Mouse (Mus musculus): ENCODE results near the gene Kcnc1.

Kcnc1 gene

DNA sequence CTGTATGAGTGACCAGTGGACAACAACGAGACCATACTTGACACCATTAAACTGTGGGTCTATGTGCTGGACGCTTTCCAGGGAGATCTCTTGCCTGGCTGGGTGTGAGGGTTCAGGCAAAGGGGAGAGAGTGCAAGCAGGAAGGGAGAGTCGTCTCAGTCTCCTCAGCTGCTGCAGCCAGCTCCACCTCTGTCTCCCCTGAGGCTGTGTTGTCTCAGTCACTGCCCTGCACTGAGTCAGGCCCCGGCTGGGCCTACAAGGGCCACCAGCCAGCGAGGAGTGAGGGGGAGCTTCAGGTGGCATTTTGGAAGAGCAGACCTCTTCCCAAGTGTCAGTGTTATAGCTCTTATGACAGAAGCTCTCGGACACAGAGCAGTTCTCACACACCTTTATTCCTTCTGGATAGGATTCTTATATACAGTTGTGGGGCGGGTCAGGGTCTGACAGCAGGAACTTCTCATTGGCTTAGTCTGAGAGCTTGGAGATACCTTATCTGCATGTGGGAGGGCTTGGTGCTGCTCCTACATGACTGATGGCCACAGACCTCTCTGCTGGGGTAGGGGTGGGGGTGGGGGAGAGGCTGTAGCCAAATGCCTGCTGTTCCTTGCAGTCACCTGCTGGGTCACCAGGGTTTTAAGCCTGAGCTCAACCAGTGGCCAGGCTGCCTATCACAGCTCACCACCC lies 74.9 kb downstream of the Kcnc1 start:
- no peak for DNase-seq (ENCODE audit: extremely low read depth, low read depth, low spot score)

DNA sequence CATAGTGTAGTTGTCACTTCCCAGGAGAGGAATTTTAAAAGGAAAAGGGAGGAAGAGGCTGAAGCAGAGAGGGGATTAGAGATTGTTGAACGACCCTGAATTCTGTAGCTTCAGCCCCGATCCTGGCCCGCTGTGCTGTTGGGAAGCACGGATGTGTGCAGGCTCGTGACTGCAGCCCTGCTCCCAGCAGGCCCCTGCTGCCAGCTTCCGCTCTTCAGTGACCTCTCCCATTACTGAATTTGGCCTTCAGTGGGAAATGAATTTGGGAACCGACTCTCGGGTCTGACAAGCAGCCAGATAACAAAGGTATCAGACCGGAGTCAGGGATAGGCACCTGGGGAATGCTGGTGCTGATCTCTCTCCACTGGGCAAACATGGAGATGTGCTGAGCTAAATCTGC lies 76.8 kb downstream of the Kcnc1 start:
- DNase-seq (ENCODE audit: extremely low read depth, low read depth, low spot score) = no peak

GRCm38 (mm10) chr7:46475464-46475863 lies 79.2 kb downstream of the Kcnc1 start:
- no peak for DNase-seq (ENCODE audit: extremely low read depth, low read depth, low spot score)

GRCm38 (mm10) chr7:46477456-46477855 lies 81.2 kb downstream of the Kcnc1 start:
- no peak for DNase-seq (ENCODE audit: extremely low read depth, low read depth, low spot score)

DNA sequence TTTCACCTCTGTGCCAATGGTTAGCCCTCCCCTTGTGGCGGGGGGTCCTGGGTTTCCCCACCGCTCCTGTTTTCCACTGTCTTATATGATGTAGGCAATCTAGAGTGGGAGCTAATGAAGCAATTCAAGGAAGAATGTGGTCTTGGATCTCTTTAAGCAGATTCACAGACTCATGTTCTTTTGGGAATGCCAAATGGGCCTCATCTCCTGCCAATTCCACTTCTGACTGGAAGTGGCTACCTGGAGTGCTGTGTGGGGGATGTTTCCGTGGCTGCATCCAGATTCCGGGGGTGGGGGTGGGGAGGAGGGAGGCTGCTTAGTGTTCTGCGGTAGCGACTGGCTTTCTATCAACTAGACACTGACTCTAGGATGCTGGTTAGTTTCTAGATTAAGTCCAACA lies 83.5 kb downstream of the Kcnc1 start:
- DNase-seq (ENCODE audit: extremely low read depth, low read depth, low spot score) = no peak

DNA sequence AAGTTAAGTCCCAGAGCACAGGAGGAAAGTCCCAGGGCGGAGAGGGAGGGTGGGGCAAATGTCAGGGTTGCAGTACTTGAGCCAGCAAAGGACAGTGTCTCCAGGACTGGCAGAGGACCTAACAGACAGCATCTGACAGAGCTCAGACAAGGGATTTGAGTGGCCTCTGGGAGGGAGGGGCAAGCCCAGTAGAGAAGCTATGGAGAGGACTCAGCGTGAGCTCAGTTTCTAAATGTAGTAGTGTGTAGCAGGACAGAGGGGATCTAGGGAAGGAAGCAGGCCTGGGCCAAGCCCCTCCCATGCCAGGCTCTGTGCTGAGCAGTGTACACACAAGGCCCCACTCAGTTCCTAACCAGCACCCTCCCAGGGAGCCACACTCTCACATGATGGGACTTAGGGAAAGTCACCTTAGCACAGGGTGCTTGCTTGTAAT lies 85.8 kb downstream of the Kcnc1 start:
- no peak for DNase-seq (ENCODE audit: extremely low read depth, low read depth, low spot score)

DNA sequence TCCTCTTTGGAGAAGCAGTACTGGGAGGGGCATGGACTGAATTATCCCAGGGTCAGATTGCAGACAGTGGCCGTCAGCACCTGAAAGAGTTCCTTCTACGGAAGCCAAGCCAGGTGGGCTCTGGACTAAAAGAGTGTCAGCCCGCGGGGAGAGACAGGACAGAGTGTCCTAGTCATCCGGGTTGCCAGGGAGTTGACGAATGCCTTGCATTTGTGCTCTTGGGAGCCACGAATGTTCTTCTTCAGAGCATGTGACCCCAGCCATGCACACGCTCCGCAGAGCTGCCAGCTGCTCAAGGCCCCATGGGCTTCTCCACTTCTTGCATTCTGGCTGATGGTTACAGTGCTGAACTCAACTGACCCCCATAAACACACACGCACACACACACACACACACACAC lies 86.8 kb downstream of the Kcnc1 start:
- DNase-seq (ENCODE audit: extremely low read depth, low read depth, low spot score) = no peak

DNA sequence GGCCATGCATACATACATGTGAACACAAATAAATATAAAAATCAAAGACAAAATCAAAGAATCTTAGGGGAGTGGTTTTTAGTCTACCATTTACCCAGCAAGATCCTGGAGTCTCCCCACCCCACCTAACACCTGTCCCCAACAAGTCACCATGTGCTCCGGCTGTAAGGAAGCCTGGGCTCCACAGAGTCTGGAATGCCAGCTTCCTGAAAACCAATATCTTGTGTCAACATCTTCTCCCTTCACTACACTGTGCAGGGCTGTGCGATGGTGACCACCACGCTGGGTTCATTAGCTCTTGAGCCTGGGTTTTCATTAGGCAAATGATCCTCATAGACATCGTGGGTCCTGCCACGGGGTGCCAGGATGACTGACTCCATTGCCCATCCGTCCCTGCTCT lies 87.9 kb downstream of the Kcnc1 start:
- no peak for DNase-seq (ENCODE audit: extremely low read depth, low read depth, low spot score)

- DNase-seq (ENCODE audit: extremely low read depth, low read depth, low spot score) = no peak
Observed at GRCm38 (mm10) chr7:46486761-46487160, 90.5 kb downstream of the Kcnc1 start.

DNA sequence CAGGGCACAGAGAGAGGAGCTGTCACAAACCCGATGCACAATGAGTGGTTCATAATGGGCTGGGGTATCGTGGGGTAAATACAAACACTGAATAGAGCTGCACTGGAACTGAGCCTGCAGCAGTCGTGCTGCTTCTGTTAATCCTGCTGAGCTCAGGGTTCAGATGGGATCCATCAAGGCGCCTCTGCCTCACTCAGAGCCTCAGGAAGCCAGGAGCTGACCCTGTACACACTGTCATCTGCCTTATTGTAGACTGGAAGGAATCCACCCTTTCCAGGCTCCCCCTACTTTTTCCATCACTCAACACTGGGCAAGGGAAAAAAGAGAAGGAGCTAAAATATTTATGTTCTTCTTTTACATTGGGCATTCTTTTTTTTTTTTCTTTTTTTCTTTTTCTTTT lies 91.1 kb downstream of the Kcnc1 start:
- DNase-seq (ENCODE audit: extremely low read depth, low read depth, low spot score) = no peak
